Mouse (Mus musculus) stomach, embryonic 15.5 days (tissue): ENCODE results near the gene Ubald1. TPM values are rescaled to one million over a fixed set of nuclear protein-coding genes. Genes with fewer than 3 reads are reported as not detected.
A peak's percentile ranks its signal among the peaks of the same experiment; 100 is the strongest.

ENCODE experiments used
- ATAC-seq: fragments of 200-750 bp; cut with Nextera tagmentation; 2 replicates; pipeline ENCODE4 v1.8.0; 2017; ENCODE audit warnings: low read depth, moderate number of reproducible peaks, moderate TSS enrichment; ENCODE audit not compliant: insufficient read depth, low FRiP score
- H3K27ac ChIP-seq: fragments of 300-500 bp; sonication (generic); 2 replicates; pipeline ENCODE4 v1.5.1; 2015; ENCODE audit warnings: mild to moderate bottlenecking, inconsistent platforms
- H3K27me3 ChIP-seq: fragments of 300-500 bp; sonication (generic); replicated peaks from 2 replicates; pipeline ENCODE4 v1.6.1; 2015; ENCODE audit warnings: inconsistent platforms
- H3K36me3 ChIP-seq: fragments of 300-500 bp; sonication (generic); 2 replicates; pipeline ENCODE4 v1.6.1; 2015; ENCODE audit warnings: inconsistent platforms
- H3K4me1 ChIP-seq: fragments of 300-500 bp; sonication (generic); 2 replicates; pipeline ENCODE4 v1.6.1; 2015; ENCODE audit warnings: inconsistent platforms
- H3K4me2 ChIP-seq: fragments of 300-500 bp; sonication (generic); 2 replicates; pipeline ENCODE4 v1.6.1; 2015; ENCODE audit warnings: mild to moderate bottlenecking, inconsistent platforms
- H3K4me3 ChIP-seq: fragments of 300-500 bp; sonication (generic); replicated peaks from 2 replicates; pipeline ENCODE4 v1.5.1; 2015; ENCODE audit warnings: inconsistent platforms
- H3K9ac ChIP-seq: fragments of 300-500 bp; sonication (generic); 2 replicates; pipeline ENCODE4 v1.6.1; 2015; ENCODE audit warnings: inconsistent platforms
- H3K9me3 ChIP-seq: fragments of 300-500 bp; sonication (generic); 2 replicates; pipeline ENCODE4 v1.6.1; 2016; ENCODE audit warnings: inconsistent platforms
- WGBS: fragments of 180-500 bp; shearing (Covaris S2); methylation state at CpG from one replicate; pipeline ENCODE4 v1.1.7; 2015; 5-methylcytosine and 5-hydroxymethylcytosine counted together
- polyA plus RNA-seq: library from polyadenylated mRNA; unstranded; fragments of >200 nt; fragmentation: Nextera tagmentation; extraction: Ambion mirVana; gene quantifications from 2 replicates; pipeline ENCODE4 v1.2.1, GENCODE M21; 2015

The Ubald1 gene
- polyA plus RNA-seq, 1 experiment from 2014 or later, result 34.9 TPM

- Histone ChIP-seq H3K9ac (no peak overlapping the region), H3K27me3 (no peaks in the 10 kb centered on the region), H3K27ac (no peak overlapping the region), H3K4me3 (no peak overlapping the region), H3K4me2 (no peak overlapping the region), H3K4me1 (no peaks in the 10 kb centered on the region; the same call in 1 of the 2 replicates), H3K9me3 (no peaks in the 10 kb centered on the region), H3K36me3 (no peaks in the 10 kb centered on the region)
- ATAC-seq, result peak; percentile 81
- 43% methylated on average over 9 of the region's 9 CpGs for WGBS
Observed at GRCm38 (mm10) chr16:4862863-4863483, 17.1 kb downstream of the Ubald1 start.

DNA sequence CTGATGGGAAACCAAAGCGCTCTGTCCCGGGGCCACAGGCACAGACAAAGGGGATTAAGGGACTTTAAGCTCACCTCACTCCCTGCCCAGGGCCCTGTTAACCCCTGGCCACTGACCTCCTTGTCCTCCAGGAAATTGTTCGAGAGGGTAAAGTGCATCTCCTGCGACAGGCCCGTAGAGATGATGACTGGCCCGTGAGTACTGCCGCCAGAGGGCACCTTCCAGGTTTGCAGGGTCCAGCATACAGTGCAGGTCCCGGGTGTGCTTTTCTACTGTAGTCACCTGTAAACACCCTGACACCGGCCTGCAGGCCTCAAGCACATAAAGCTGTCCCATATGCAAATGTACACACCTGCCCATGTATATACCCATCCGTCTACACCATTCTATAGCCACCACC lies 18.7 kb downstream of the Ubald1 start:
- Histone ChIP-seq H3K4me1 (no peaks in the 10 kb centered on the region; the same call in 1 of the 2 replicates), H3K27ac (no peak overlapping the region), H3K4me2 (no peak overlapping the region), H3K27me3 (no peaks in the 10 kb centered on the region), H3K9ac (no peak overlapping the region), H3K36me3 (no peaks in the 10 kb centered on the region), H3K9me3 (no peaks in the 10 kb centered on the region), H3K4me3 (no peak overlapping the region)
- WGBS, result 45% methylated on average over 10 of the region's 10 CpGs
- ATAC-seq, result no peak

DNA sequence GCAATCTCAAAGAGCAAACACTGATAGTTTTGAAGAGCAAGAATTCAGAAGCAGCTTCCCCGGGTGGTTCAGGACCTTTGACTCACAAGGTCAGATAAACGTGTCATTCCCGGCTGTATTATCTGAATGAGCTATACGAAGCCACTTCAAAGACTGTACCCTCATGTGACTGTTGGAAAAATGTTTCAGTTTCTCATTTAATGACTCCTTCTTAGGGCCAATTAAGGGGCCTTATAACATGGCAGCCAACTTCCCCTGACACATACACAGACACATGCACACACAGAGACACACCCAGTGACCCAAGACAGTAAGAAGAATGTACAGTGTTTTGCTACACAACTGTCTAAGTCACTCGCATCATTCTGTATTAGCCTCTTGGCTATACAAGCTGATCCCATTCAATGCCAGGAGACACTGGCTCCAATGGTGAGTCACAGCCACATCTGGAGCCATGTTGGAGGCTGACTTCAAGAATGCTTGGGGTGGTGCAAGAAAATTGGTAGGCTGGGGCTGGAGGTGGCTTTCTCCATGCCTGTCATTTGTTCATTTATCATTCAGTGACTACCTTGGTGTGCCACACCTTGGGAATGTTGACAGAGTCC lies 25.0 kb downstream of the Ubald1 start:
- Histone ChIP-seq H3K9ac (no peak overlapping the region), H3K27me3 (no peaks in the 10 kb centered on the region), H3K36me3 (no peaks in the 10 kb centered on the region), H3K4me3 (no peak overlapping the region), H3K4me1 (peaks cover 6% of the 10 kb centered on the region; the same call in 1 of the 2 replicates), H3K4me2 (no peak overlapping the region), H3K27ac (no peak overlapping the region), H3K9me3 (no peaks in the 10 kb centered on the region)
- 29% methylated on average over 5 of the region's 5 CpGs for WGBS
- no peak for ATAC-seq

GRCm38 (mm10) chr16:4850938-4851628 lies 29.0 kb downstream of the Ubald1 start:
- Histone ChIP-seq H3K27me3 (no peaks in the 10 kb centered on the region), H3K4me1 (peaks cover 7% of the 10 kb centered on the region; the same call in 1 of the 2 replicates), H3K4me3 (no peak overlapping the region), H3K36me3 (no peaks in the 10 kb centered on the region), H3K9me3 (no peaks in the 10 kb centered on the region), H3K27ac (peak overlapping the region; percentile 59), H3K9ac (no peak overlapping the region), H3K4me2 (no peak overlapping the region)
- ATAC-seq, result no peak
- WGBS, result 27% methylated on average over 5 of the region's 5 CpGs

GRCm38 (mm10) chr16:4850361-4850760 lies 29.8 kb downstream of the Ubald1 start:
- H3K27me3 ChIP-seq, result no peaks in the 10 kb centered on the region
- no peaks in the 10 kb centered on the region for H3K9me3 ChIP-seq
- H3K36me3 ChIP-seq, result no peaks in the 10 kb centered on the region
- WGBS, result 66% methylated on average over 7 of the region's 7 CpGs
- peaks cover 7% of the 10 kb centered on the region; the same call in 1 of the 2 replicates for H3K4me1 ChIP-seq
- no peak overlapping the region for H3K9ac ChIP-seq
- no peak overlapping the region for H3K4me2 ChIP-seq
- no peak overlapping the region for H3K4me3 ChIP-seq
- H3K27ac ChIP-seq, result peak overlapping the region; percentile 59
- no peak for ATAC-seq

DNA sequence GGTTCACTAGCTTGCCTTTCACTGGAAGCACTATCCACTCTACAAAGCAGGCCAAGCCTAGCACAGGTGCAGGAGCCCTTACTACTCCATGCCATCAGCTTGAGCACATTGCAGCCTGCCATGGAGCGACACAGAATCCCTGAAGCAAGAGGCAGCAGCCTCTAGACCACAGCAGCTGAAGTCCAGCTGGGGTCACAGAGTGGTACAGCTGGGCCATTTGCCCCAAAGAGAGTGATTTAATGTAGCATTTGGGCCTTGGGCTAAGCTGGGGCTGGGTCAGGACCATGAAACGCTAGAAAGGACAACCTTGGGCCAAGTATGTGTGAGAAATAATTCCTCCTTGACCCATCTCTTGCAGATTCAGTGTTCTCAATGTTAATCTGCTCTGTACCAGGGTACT lies 32.0 kb downstream of the Ubald1 start:
- Histone ChIP-seq H3K4me3 (no peak overlapping the region), H3K9me3 (no peaks in the 10 kb centered on the region), H3K27ac (no peak overlapping the region), H3K27me3 (no peaks in the 10 kb centered on the region), H3K4me1 (peaks cover 7% of the 10 kb centered on the region; the same call in 1 of the 2 replicates), H3K9ac (no peak overlapping the region), H3K36me3 (no peaks in the 10 kb centered on the region), H3K4me2 (no peak overlapping the region)
- no peak for ATAC-seq
- WGBS, result 75% methylated on average over 2 of the region's 2 CpGs

DNA sequence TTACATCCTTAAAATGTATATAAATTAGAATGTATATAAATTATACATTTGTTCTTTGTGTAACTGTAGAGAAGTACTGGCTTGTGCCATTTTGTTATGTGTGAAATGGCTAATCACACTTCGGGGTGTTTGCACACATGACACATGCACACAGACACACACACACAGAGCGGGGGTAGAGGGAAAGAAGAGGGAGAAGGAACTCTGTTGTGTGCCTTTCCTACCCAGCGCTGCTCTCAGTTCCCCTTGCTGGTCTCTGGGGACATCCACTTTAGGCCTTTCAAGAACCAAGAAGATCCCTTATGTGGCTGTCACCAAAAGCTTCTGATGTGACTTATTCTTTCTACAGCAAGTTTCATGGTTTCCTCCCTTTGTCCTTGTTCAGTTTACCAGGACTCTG lies 33.1 kb downstream of the Ubald1 start:
- ATAC-seq, result no peak
- Histone ChIP-seq H3K4me1 (peaks cover 7% of the 10 kb centered on the region; the same call in 1 of the 2 replicates), H3K4me3 (no peak overlapping the region), H3K9ac (no peak overlapping the region), H3K27ac (no peak overlapping the region), H3K9me3 (no peaks in the 10 kb centered on the region), H3K36me3 (no peaks in the 10 kb centered on the region), H3K27me3 (no peaks in the 10 kb centered on the region), H3K4me2 (no peak overlapping the region)
- WGBS, result 78% methylated on average over 3 of the region's 3 CpGs

DNA sequence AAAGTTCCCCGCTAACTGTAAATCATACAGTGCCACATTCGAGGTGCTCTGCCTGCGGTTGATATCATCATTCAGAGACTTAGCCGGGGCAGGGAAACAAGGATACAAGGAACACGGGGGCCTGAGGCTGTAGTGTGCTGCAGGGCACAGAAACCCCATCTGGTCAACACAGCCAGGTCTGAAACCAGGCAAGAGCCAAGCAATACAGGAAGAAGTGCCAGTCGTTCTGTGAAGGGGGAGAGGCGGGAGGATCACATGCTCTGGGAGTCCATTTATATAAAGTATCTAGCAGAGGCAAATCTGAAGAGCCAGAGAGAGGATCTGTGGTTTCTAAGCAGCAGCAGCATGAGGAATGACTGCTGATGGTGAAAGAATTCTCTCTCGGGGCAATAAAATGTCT lies 39.9 kb downstream of the Ubald1 start:
- H3K4me1 ChIP-seq, result no peaks in the 10 kb centered on the region
- no peak overlapping the region for H3K27ac ChIP-seq
- no peak overlapping the region for H3K9ac ChIP-seq
- no peak for ATAC-seq
- H3K27me3 ChIP-seq, result no peaks in the 10 kb centered on the region
- H3K4me2 ChIP-seq, result no peak overlapping the region
- no peaks in the 10 kb centered on the region for H3K36me3 ChIP-seq
- H3K9me3 ChIP-seq, result no peaks in the 10 kb centered on the region
- no peak overlapping the region for H3K4me3 ChIP-seq
- 74% methylated on average over 8 of the region's 8 CpGs for WGBS

DNA sequence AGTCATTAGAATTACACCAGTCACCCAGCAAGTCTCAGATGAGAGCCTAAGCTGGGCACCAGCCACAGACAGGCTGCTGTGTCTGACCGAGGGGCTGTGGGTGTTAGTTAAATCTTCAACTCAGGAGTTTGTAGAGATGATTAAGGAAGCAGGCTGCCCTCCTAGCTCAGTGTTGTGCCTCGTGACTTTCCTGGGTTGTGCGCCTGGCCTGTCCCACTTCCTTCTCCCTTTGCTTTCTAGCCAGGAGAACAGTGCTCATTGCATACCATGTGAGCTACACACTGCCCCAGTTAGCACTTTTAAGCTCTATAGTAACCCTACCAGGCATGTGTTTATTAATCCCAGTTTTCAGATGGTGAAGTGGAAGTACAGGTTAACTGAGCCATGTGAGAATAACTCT lies 40.6 kb downstream of the Ubald1 start:
- H3K27ac ChIP-seq, result no peak overlapping the region
- no peak overlapping the region for H3K4me3 ChIP-seq
- H3K27me3 ChIP-seq, result no peaks in the 10 kb centered on the region
- no peak for ATAC-seq
- WGBS, result 73% methylated on average over 3 of the region's 3 CpGs
- no peaks in the 10 kb centered on the region for H3K9me3 ChIP-seq
- no peak overlapping the region for H3K9ac ChIP-seq
- H3K4me1 ChIP-seq, result no peaks in the 10 kb centered on the region
- H3K4me2 ChIP-seq, result no peak overlapping the region
- H3K36me3 ChIP-seq, result no peaks in the 10 kb centered on the region

- Histone ChIP-seq H3K4me3 (no peak overlapping the region), H3K36me3 (no peaks in the 10 kb centered on the region), H3K4me1 (no peaks in the 10 kb centered on the region), H3K27me3 (no peaks in the 10 kb centered on the region), H3K9ac (no peak overlapping the region), H3K4me2 (no peak overlapping the region), H3K9me3 (no peaks in the 10 kb centered on the region), H3K27ac (no peak overlapping the region)
- WGBS, result 70% methylated on average over 3 of the region's 3 CpGs
- ATAC-seq, result no peak
Observed at GRCm38 (mm10) chr16:4837631-4838030, 42.5 kb downstream of the Ubald1 start.

DNA sequence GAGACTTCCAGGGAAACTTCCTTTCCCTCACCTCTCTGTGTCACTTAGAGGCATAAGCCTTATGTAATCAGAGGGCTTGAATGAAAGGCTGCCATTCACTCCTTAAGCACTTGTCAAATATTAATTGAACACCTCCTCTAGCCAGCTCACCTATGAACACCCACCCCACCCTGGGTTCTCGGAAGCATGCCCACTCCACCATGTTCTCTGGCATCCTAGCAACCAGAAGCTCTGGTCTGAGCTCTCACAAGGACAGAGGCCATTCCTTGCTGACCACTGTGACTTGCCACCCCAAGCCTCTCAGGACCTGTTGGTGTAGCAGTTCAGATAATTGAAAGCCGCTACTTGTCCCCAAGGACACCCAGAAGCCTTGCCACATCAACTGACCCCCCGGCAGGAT lies 44.9 kb downstream of the Ubald1 start, which contains the start of gene 4930562C15Rik:
4930562C15Rik (plus strand) TSS at position 226 of the 400 bp plus-strand sequence.
- Histone ChIP-seq H3K4me1 (no peaks in the 10 kb centered on the region), H3K36me3 (no peaks in the 10 kb centered on the region), H3K9ac (no peak within 1 kb of the TSS), H3K27me3 (no peaks in the 10 kb centered on the region), H3K4me3 (no peak within 1 kb of the TSS), H3K27ac (no peak within 1 kb of the TSS), H3K9me3 (no peaks in the 10 kb centered on the region), H3K4me2 (no peak within 1 kb of the TSS)
- whole genome bisulfite sequencing, result 79% methylated on average over 3 of the region's 3 CpGs
- ATAC-seq, result no peak

DNA sequence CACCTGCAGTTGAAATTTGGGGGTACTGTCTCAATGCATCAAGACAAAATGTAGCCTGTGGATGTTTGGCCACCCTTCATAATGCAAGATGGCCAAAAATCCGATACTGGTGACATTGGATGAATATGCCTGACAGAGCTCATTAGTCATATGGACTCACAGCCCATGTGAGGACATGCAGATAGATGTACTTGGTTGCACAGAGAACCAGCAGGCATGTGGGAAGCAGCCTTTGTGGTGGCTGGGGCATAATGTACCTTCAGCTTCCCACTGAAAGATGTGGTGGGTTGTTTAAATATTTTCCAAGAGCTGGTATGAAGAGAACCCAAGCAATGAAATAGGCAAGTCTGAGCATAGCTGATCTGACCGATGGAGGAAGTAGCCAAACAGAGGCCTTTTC lies 46.3 kb downstream of the Ubald1 start:
- no peak for ATAC-seq
- WGBS, result 76% methylated on average over 2 of the region's 2 CpGs

More for the DNA sequence above, 46.3 kb downstream of the Ubald1 start:
- H3K4me3 ChIP-seq, result no peak overlapping the region
- no peak overlapping the region for H3K9ac ChIP-seq
- no peaks in the 10 kb centered on the region for H3K36me3 ChIP-seq
- no peak overlapping the region for H3K27ac ChIP-seq
- no peaks in the 10 kb centered on the region for H3K9me3 ChIP-seq
- H3K4me2 ChIP-seq, result no peak overlapping the region
- no peaks in the 10 kb centered on the region for H3K27me3 ChIP-seq
- H3K4me1 ChIP-seq, result no peaks in the 10 kb centered on the region
